Mouse (Mus musculus) limb, embryonic 11.5 days (tissue): ENCODE measurements around the gene Gm9936. TPM values are rescaled to one million over a fixed set of nuclear protein-coding genes. Genes with fewer than 3 reads are reported as not detected.
"Not testable (repeated sequence)": the region's sequence is repeated elsewhere in the genome, so short reads cannot be mapped to it uniquely, and the experiment has no call there.

ENCODE experiments used
- ATAC-seq: fragments of 200-750 bp; cut with Nextera tagmentation; 2 replicates; pipeline ENCODE4 v1.8.0; 2017; ENCODE audit warnings: low read depth; ENCODE audit not compliant: insufficient number of reproducible peaks, low FRiP score, low TSS enrichment
- DNase-seq: peaks from one replicate; pipeline ENCODE4 v3.0.0-alpha.2; 2015; ENCODE audit warnings: low spot score
- H3K27ac ChIP-seq: fragments of 300-500 bp; sonication (generic); replicated peaks from 2 replicates; pipeline ENCODE4 v1.5.1; 2014; ENCODE audit warnings: low read depth, mild to moderate bottlenecking, low read length
- H3K27me3 ChIP-seq: fragments of 300-500 bp; sonication (generic); 2 replicates; pipeline ENCODE4 v1.6.1; 2014; ENCODE audit warnings: mild to moderate bottlenecking, low read length, mixed read lengths; ENCODE audit not compliant: control insufficient read depth, insufficient read depth
- H3K36me3 ChIP-seq: fragments of 300-500 bp; sonication (generic); 2 replicates; pipeline ENCODE4 v1.6.1; 2014; ENCODE audit warnings: mild to moderate bottlenecking, low read length, moderate library complexity, mixed read lengths; ENCODE audit not compliant: control insufficient read depth, insufficient read depth
- H3K4me1 ChIP-seq: fragments of 300-500 bp; sonication (generic); 2 replicates; pipeline ENCODE4 v1.6.1; 2014; ENCODE audit warnings: low read length, mixed read lengths; ENCODE audit not compliant: control insufficient read depth, insufficient read depth
- H3K4me2 ChIP-seq: fragments of 300-500 bp; sonication (generic); 2 replicates; pipeline ENCODE4 v1.6.1; 2014; ENCODE audit warnings: low read depth, mild to moderate bottlenecking, moderate library complexity; ENCODE audit not compliant: severe bottlenecking
- H3K4me3 ChIP-seq: fragments of 300-500 bp; sonication (generic); 2 replicates; pipeline ENCODE4 v1.5.1; 2014; ENCODE audit warnings: low read depth, low read length
- H3K9ac ChIP-seq: fragments of 300-500 bp; sonication (generic); 2 replicates; pipeline ENCODE4 v1.6.1; 2014; ENCODE audit warnings: mild to moderate bottlenecking, low read length
- H3K9me3 ChIP-seq: fragments of 300-500 bp; sonication (generic); 2 replicates; pipeline ENCODE4 v1.6.1; 2016; ENCODE audit warnings: low read length; ENCODE audit not compliant: control insufficient read depth
- WGBS: fragments of 180-500 bp; shearing (Covaris S2); extraction: QIAGEN DNeasy Blood & Tissue Kit; methylation state at CpG from one replicate; pipeline ENCODE4 v1.1.7; 2014; 5-methylcytosine and 5-hydroxymethylcytosine counted together
- polyA plus RNA-seq: library from polyadenylated mRNA; unstranded; fragments of >200 nt; fragmentation: Nextera tagmentation; extraction: Ambion mirVana; gene quantifications from 2 replicates; pipeline ENCODE4 v1.2.1, GENCODE M21; 2014

The Gm9936 gene
- polyA plus RNA-seq, 1 experiment from 2014 or later, result 0.07 TPM

DNA sequence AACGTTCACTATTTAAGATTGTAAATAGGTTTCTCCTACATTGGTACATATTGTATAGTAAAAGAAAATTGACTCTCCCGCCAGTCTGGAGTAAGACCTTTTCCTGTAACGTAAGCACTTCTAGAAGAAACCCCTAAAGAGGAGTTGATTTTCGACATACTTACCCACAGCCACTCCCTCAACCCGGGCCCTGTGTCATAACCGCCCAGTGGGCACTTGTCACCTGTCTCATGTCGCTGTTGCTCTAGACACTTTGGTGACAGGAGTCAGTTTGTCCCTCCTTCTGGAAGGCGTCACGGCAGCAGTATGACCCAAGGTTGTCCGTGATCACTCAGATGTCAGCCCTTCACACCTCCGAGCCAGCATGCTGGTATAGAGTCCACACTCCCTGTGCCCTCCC, 24.5 kb upstream of the Gm9936 start:
- Histone ChIP-seq H3K4me3 (no peak overlapping the region), H3K27ac (no peak overlapping the region), H3K36me3 (no peaks in the 10 kb centered on the region), H3K27me3 (no peaks in the 10 kb centered on the region), H3K9me3 (no peaks in the 10 kb centered on the region), H3K4me1 (no peaks in the 10 kb centered on the region; the same call in 1 of the 2 replicates), H3K4me2 (no peak overlapping the region), H3K9ac (no peak overlapping the region)
- no peak for ATAC-seq
- DNase-seq, result no peak
- 82% methylated on average over 11 of the region's 11 CpGs for WGBS

DNA sequence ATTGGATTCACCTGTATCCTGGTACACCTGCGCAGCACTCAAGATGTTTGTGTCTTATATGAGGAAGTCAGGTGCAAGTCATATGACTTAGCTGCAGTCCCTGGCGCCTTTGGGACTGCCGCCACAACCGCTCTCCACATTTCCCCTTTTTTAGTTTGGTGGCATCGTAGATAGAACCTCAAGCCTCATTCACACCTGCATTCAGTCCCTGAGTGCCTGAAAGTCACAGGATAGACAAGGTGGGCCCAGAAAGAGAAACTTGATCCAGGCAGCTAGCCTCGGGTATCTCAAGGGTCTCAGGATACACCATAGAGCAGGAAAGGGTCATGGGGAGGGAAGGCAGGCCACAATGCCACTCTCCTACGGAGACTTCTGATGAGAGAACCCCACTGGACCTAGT, 23.8 kb upstream of the Gm9936 start:
- H3K9me3 ChIP-seq, H3K4me2 ChIP-seq, H3K36me3 ChIP-seq, H3K4me3 ChIP-seq, H3K4me1 ChIP-seq, ATAC-seq, H3K27ac ChIP-seq, H3K9ac ChIP-seq, DNase-seq, H3K27me3 ChIP-seq: not testable (repeated sequence)
- 81% methylated on average over 6 of the region's 7 CpGs for WGBS

DNA sequence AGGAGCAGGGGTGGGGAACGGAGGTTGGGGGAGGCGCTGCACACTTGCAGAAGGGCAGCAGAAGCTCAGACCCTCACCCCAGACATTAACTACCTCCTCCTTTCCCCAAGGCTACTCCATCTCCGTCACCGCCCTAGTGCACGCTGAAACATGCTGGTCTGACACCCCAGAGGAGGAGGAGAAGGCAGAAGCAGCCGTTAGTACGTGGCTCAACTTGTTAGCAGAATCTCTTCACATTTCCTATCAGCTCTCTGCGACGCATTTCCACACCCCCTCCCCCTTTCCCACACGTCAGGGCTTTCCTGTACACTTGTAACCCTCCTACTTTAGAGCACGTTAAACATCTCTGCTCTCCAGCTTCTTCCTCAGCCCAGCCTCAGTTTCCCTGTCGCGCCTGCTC, 20.9 kb upstream of the Gm9936 start:
- no peak overlapping the region for H3K27ac ChIP-seq
- no peak for ATAC-seq
- H3K4me1 ChIP-seq, result peaks cover 7% of the 10 kb centered on the region; the same call in 1 of the 2 replicates

DNA sequence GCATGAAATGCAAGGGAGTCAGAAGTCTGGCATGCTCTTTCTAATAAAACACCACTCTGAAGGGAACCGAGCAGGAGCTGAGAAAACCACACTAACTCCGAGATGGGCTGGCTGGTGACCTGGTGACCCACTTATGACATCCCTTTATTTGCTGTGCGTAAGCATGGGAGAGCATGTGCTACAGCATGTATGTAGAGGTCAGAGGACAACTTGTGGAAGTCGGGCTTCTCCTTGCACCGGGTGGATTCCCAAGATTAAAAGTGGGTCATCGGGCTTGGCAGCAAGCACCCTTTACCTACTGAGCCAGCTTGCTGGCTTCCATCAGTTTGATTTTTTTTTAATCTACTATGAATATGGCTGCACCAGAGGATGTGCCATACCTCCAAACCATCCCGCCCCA, 19.0 kb upstream of the Gm9936 start:
- whole genome bisulfite sequencing, result 69% methylated on average over 7 of the region's 7 CpGs
- no peak overlapping the region for H3K27ac ChIP-seq

More for the DNA sequence above, 20.9 kb upstream of the Gm9936 start:
- H3K9me3 ChIP-seq, result no peaks in the 10 kb centered on the region
- no peak overlapping the region for H3K9ac ChIP-seq
- H3K4me2 ChIP-seq, result no peak overlapping the region
- WGBS, result 59% methylated on average over 13 of the region's 13 CpGs
- H3K4me3 ChIP-seq, result no peak overlapping the region
- H3K36me3 ChIP-seq, result no peaks in the 10 kb centered on the region
- DNase-seq, result no peak
- no peaks in the 10 kb centered on the region for H3K27me3 ChIP-seq

DNA sequence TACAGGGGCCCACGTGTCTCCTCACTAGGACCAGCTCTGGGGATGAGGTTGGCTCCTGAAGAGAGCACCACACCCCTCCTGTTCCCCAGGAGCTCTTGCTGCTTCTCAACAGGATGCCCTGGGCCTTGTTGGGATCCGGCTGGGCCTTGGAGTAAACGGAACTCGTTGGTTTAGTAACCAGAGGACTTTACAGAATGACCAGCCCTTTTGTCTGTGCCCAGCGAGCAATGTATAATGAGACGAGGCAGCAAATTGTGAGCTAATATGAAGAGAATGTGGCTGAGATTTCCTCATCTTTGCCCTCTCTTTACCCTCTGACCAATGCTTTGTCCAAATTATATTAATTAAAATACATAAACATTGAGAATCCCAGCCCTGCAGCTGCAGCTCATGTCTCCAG, 17.8 kb upstream of the Gm9936 start:
- ATAC-seq (no peak), DNase-seq (no peak)
- Histone ChIP-seq H3K4me1 (peaks cover 7% of the 10 kb centered on the region; the same call in 1 of the 2 replicates), H3K9ac (no peak overlapping the region), H3K36me3 (no peaks in the 10 kb centered on the region), H3K27ac (no peak overlapping the region), H3K4me3 (no peak overlapping the region), H3K27me3 (no peaks in the 10 kb centered on the region), H3K4me2 (no peak overlapping the region), H3K9me3 (no peaks in the 10 kb centered on the region)
- WGBS, result 60% methylated on average over 6 of the region's 6 CpGs

More for the DNA sequence above, 19.0 kb upstream of the Gm9936 start:
- no peak for DNase-seq
- ATAC-seq, result no peak
- Histone ChIP-seq H3K36me3 (no peaks in the 10 kb centered on the region), H3K4me2 (no peak overlapping the region; the same call in 1 of the 2 replicates), H3K4me3 (no peak overlapping the region), H3K9me3 (no peaks in the 10 kb centered on the region), H3K27me3 (no peaks in the 10 kb centered on the region), H3K4me1 (peaks cover 7% of the 10 kb centered on the region; the same call in 1 of the 2 replicates), H3K9ac (no peak overlapping the region)

DNA sequence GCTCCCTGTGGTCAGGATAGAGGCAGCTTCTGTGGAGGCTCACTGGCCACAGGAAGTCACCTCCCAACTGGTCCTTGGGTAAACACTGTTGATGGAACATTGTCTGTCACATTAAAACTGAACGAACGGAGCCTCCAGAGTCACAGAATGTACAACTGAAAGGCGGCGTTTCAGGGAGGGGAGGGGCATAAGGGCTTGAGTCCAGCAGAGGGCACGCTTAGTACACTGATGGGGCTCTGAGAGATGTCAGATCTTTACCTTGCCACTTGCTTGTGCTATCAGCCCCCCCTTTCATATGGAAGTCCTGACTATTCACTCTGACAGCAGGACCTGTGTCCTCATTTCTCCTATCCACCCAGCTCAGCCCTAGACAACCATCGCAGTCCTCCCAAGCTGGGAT, 17.4 kb upstream of the Gm9936 start:
- DNase-seq, result no peak

DNA sequence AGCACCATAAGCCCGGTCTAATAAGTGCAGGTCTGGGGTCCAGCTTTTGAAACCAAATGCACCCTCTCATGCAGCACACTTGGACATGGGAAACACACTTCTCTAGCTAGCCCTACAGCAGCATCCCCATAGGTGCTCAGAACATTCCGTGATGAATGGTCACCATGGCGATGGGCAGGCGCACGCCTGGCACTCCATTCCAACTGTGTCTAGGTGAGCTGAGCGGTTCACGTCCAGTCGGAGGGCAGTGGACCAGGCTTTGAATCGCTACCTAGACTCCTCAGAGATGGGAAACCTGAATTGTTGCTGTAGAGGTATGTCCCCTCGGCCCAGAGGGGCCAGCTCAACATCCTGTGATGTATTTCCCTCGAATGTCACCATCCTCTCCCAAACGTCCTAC, 6.8 kb upstream of the Gm9936 start:
- H3K4me1 ChIP-seq, result no peaks in the 10 kb centered on the region
- no peaks in the 10 kb centered on the region for H3K36me3 ChIP-seq
- H3K9ac ChIP-seq, result no peak overlapping the region
- no peak overlapping the region for H3K4me3 ChIP-seq
- no peak overlapping the region for H3K4me2 ChIP-seq
- 94% methylated on average over 12 of the region's 12 CpGs for WGBS
- H3K27me3 ChIP-seq, result no peaks in the 10 kb centered on the region
- DNase-seq (no peak), ATAC-seq (no peak)
- peaks cover 4% of the 10 kb centered on the region; the same call in 1 of the 2 replicates for H3K9me3 ChIP-seq
- no peak overlapping the region for H3K27ac ChIP-seq

More for the DNA sequence above, 17.4 kb upstream of the Gm9936 start:
- no peak for ATAC-seq
- H3K4me1 ChIP-seq, result peaks cover 7% of the 10 kb centered on the region; the same call in 1 of the 2 replicates
- no peaks in the 10 kb centered on the region for H3K9me3 ChIP-seq
- no peak overlapping the region for H3K4me3 ChIP-seq
- no peak overlapping the region for H3K4me2 ChIP-seq
- no peak overlapping the region for H3K27ac ChIP-seq
- H3K27me3 ChIP-seq, result no peaks in the 10 kb centered on the region
- H3K9ac ChIP-seq, result no peak overlapping the region
- WGBS, result 75% methylated on average over 6 of the region's 6 CpGs
- no peaks in the 10 kb centered on the region for H3K36me3 ChIP-seq

DNA sequence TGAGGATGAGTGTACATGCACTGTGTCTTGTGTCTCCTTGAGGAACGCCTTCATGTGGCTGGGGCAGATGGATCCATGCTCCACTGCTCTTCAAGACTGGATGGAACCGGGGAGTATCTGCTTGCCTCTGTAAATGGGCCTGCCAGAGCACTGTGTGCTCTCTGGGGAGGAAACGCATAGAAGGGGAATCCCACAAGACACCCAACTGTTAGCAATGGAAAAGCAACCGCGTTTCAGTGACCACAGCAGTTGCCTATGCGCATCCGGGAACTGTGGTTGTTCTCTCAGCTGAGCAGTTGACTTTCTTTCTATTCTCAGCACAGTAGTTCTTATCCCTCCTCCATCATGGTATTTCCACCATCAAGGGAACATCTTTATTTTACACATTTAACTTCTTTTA, 6.3 kb upstream of the Gm9936 start:
- Histone ChIP-seq H3K9ac (no peak overlapping the region), H3K4me2 (no peak overlapping the region)
- 82% methylated on average over 7 of the region's 7 CpGs for WGBS

DNA sequence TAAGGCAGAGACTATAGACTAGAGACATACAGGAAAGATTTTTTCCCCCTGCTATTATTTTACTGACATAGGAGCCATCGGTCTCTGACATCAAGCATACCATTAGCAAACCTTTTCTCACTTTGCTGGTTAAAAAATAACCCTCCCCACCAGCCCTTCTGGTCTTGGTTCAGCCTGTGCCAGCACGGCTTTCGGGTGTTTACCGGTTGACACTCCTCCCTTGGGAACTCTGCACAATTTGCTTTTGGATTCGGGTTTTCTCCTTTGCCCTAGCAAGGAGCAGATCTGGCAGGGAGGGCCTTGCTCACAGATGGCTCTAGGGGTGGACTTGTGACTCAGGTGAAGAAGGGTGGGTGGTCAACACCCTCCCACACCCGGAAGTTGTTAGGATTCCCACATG, 3.2 kb upstream of the Gm9936 start:
- ATAC-seq (no peak), DNase-seq (no peak)
- H3K36me3 ChIP-seq, result no peaks in the 10 kb centered on the region

More for the DNA sequence above, 6.3 kb upstream of the Gm9936 start:
- no peak for ATAC-seq
- Histone ChIP-seq H3K4me1 (no peaks in the 10 kb centered on the region), H3K4me3 (no peak overlapping the region), H3K9me3 (peaks cover 4% of the 10 kb centered on the region; the same call in 1 of the 2 replicates), H3K36me3 (no peaks in the 10 kb centered on the region), H3K27ac (no peak overlapping the region), H3K27me3 (no peaks in the 10 kb centered on the region)
- no peak for DNase-seq

More for the DNA sequence above, 3.2 kb upstream of the Gm9936 start:
- no peaks in the 10 kb centered on the region for H3K27me3 ChIP-seq
- H3K4me1 ChIP-seq, result no peaks in the 10 kb centered on the region
- no peaks in the 10 kb centered on the region for H3K9me3 ChIP-seq
- WGBS, result 81% methylated on average over 6 of the region's 6 CpGs
- no peak overlapping the region for H3K4me3 ChIP-seq
- H3K4me2 ChIP-seq, result no peak overlapping the region
- no peak overlapping the region for H3K27ac ChIP-seq
- no peak overlapping the region for H3K9ac ChIP-seq
